Mouse (Mus musculus) liver, embryonic 12.5 days (tissue): Measurements from ENCODE around the gene Lrrtm3. TPM values are rescaled to one million over a fixed set of nuclear protein-coding genes. Genes with fewer than 3 reads are reported as not detected.

Experiments
- ATAC-seq: fragments of 200-750 bp; cut with Nextera tagmentation; 2 replicates; pipeline ENCODE4 v1.8.0; 2017; ENCODE audit warnings: moderate number of reproducible peaks, mild to moderate bottlenecking, moderate library complexity
- H3K27ac ChIP-seq: fragments of 300-500 bp; sonication (generic); 2 replicates; pipeline ENCODE4 v1.5.1; 2016; ENCODE audit warnings: mild to moderate bottlenecking
- H3K27me3 ChIP-seq: fragments of 300-500 bp; sonication (generic); replicated peaks from 2 replicates; pipeline ENCODE4 v1.6.1; 2016; ENCODE audit warnings: mild to moderate bottlenecking, moderate library complexity
- H3K36me3 ChIP-seq: fragments of 300-500 bp; sonication (generic); 2 replicates; pipeline ENCODE4 v1.6.1; 2016; ENCODE audit warnings: mild to moderate bottlenecking, moderate library complexity
- H3K4me1 ChIP-seq: fragments of 300-500 bp; sonication (generic); 2 replicates; pipeline ENCODE4 v1.6.1; 2016
- H3K4me2 ChIP-seq: fragments of 300-500 bp; sonication (generic); 2 replicates; pipeline ENCODE4 v1.6.1; 2016; ENCODE audit warnings: mild to moderate bottlenecking, moderate library complexity
- H3K4me3 ChIP-seq: fragments of 300-500 bp; sonication (generic); 2 replicates; pipeline ENCODE4 v1.5.1; 2016; ENCODE audit warnings: mild to moderate bottlenecking, moderate library complexity
- H3K9ac ChIP-seq: fragments of 300-500 bp; sonication (generic); 2 replicates; pipeline ENCODE4 v1.6.1; 2016; ENCODE audit warnings: mild to moderate bottlenecking, moderate library complexity
- H3K9me3 ChIP-seq: fragments of 300-500 bp; sonication (generic); replicated peaks from 2 replicates; pipeline ENCODE4 v1.6.1; 2016; ENCODE audit warnings: mild to moderate bottlenecking, moderate library complexity
- WGBS: fragments of 180-500 bp; shearing (Covaris S2); methylation state at CpG from one replicate; pipeline ENCODE4 v1.1.7; 2016; ENCODE audit not compliant: insufficient replicate concordance; 5-methylcytosine and 5-hydroxymethylcytosine counted together
- polyA plus RNA-seq: library from polyadenylated mRNA; unstranded; fragments of >200 nt; fragmentation: Nextera tagmentation; extraction: Ambion mirVana; gene quantifications from 2 replicates; pipeline ENCODE4 v1.2.1, GENCODE M21; 2016

Gene Lrrtm3
- polyA plus RNA-seq, 1 experiment from 2014 or later = 0.07 TPM

DNA sequence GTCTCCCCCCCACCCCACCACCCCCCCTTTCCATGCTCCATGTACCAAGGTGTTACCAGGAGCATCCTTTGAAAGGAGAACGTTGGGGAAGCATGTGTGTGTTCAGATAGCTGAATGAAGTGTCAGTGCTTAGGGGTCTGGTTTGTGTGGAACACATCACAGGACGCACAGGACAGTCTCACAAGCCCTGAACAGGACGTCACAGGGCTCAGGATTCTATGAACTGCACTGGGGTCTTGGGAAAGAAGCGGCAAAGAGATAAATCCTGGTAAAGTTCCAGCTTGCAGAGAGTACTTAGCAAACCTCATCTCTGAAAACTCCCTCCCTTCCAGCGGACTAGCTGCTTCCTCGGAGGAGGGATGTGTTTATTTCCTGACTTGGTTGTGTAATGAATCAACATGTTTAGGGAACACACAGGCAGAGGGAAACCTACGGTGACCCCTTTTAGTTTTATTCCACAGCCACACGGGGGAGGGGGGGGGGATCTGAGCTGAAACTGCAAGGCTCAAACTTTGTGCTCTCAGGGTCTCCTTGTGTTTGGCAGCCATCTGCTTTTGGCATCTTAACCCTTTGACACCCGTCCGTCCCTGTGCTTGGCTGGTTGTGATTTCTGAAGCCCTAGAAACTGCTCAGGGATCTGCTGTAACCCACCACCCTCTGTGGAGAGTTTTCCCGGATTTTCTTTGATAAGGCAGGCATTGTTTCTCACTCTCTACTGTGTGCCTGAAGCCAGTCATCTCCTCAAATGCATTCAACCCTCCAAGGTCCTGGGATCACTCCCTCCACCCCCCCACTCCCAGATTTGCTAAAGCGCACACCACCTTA lies 3.3 kb downstream of the Lrrtm3 start:
- WGBS = 10% methylated on average over 12 of the region's 12 CpGs
- no peak for ATAC-seq

DNA sequence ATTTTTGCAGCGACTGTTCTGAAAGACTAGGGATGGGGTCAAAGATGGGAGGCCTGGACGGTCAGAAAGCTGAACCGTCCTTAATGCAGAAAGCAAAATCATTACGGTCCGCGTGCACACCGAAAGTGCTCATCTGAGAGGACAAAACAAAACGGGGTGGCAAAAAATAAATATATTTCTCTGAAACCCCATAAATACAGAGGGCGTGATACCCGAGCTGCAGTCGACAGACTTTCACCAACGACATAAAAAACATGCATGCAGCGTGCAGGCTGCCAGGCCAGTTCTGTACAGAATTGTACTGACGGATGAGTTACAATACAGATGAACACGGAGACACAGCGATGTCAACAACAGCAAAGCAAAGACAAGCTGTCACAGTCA lies 3.9 kb downstream of the Lrrtm3 start:
- no peak overlapping the region for H3K27ac ChIP-seq
- no peak overlapping the region for H3K4me3 ChIP-seq
- H3K36me3 ChIP-seq = no peaks in the 10 kb centered on the region
- H3K9ac ChIP-seq = no peak overlapping the region
- H3K4me2 ChIP-seq = no peak overlapping the region
- WGBS = 61% methylated on average over 16 of the region's 16 CpGs
- no peaks in the 10 kb centered on the region for H3K4me1 ChIP-seq
- H3K9me3 ChIP-seq = no peaks in the 10 kb centered on the region
- H3K27me3 ChIP-seq = peaks cover 43% of the 10 kb centered on the region
- no peak for ATAC-seq

More for the DNA sequence above, 3.3 kb downstream of the Lrrtm3 start:
- Histone ChIP-seq H3K4me3 (no peak overlapping the region), H3K4me2 (no peak overlapping the region), H3K36me3 (no peaks in the 10 kb centered on the region), H3K27ac (no peak overlapping the region), H3K9ac (no peak overlapping the region), H3K9me3 (no peaks in the 10 kb centered on the region), H3K27me3 (peaks cover 43% of the 10 kb centered on the region), H3K4me1 (no peaks in the 10 kb centered on the region)

- H3K9me3 ChIP-seq = no peaks in the 10 kb centered on the region
- WGBS = 39% methylated on average over 4 of the region's 4 CpGs
- no peaks in the 10 kb centered on the region for H3K36me3 ChIP-seq
- no peaks in the 10 kb centered on the region for H3K4me1 ChIP-seq
- H3K4me3 ChIP-seq = no peak overlapping the region
- peaks cover 35% of the 10 kb centered on the region for H3K27me3 ChIP-seq
- H3K9ac ChIP-seq = no peak overlapping the region
- no peak overlapping the region for H3K27ac ChIP-seq
- no peak overlapping the region for H3K4me2 ChIP-seq
- ATAC-seq = no peak
Observed at GRCm38 (mm10) chr10:64084465-64084864, 5.6 kb downstream of the Lrrtm3 start.

DNA sequence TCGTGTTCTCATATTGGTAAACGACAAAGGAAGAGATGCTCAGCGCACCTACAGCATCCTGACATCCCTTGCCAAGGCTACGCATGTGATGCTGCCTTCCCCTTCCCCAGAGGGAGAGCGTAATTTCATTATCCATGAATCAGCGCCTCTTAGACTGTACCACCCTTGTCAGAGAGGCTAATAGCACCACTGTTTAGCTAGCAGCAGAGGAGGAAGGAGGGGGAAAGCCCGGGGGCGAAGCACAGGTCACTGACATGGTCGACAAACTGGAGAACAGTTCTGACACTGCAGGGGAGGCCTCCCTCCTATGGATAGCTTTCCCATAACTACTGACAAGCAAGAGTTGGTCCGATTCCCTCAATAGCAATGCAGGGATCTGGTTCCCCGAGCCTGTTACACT lies 6.3 kb downstream of the Lrrtm3 start:
- H3K36me3 ChIP-seq = no peaks in the 10 kb centered on the region
- 56% methylated on average over 11 of the region's 11 CpGs for WGBS
- no peak overlapping the region for H3K9ac ChIP-seq
- no peaks in the 10 kb centered on the region for H3K9me3 ChIP-seq
- no peak overlapping the region for H3K27ac ChIP-seq
- no peaks in the 10 kb centered on the region for H3K4me1 ChIP-seq
- no peak for ATAC-seq
- H3K4me2 ChIP-seq = no peak overlapping the region
- H3K27me3 ChIP-seq = peaks cover 31% of the 10 kb centered on the region
- no peak overlapping the region for H3K4me3 ChIP-seq

DNA sequence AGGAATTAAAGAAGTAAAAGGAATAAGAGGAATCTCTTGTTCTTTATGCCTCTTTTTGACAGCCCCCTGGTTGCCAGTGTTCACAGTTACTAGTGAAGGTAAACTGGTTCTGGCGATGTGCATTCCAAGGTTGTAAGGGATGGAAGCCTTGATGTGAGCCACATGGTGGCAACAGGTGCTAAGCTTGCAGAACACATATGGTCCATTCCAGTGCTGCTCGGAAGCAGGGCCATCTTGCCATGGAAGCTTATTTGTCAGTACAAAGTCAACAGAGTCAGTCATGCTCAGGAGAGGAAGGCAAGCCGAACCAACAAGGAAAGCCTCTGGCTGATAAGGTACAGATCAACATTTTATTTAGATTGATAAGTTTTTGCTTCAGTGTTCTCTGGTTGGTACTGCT lies 7.7 kb downstream of the Lrrtm3 start:
- no peak overlapping the region for H3K4me2 ChIP-seq
- H3K27ac ChIP-seq = no peak overlapping the region
- ATAC-seq = no peak
- no peaks in the 10 kb centered on the region for H3K4me1 ChIP-seq
- no peaks in the 10 kb centered on the region for H3K36me3 ChIP-seq
- H3K9ac ChIP-seq = no peak overlapping the region
- no peaks in the 10 kb centered on the region for H3K9me3 ChIP-seq
- 67% methylated on average over 3 of the region's 3 CpGs for WGBS
- H3K4me3 ChIP-seq = no peak overlapping the region
- peaks cover 16% of the 10 kb centered on the region for H3K27me3 ChIP-seq

DNA sequence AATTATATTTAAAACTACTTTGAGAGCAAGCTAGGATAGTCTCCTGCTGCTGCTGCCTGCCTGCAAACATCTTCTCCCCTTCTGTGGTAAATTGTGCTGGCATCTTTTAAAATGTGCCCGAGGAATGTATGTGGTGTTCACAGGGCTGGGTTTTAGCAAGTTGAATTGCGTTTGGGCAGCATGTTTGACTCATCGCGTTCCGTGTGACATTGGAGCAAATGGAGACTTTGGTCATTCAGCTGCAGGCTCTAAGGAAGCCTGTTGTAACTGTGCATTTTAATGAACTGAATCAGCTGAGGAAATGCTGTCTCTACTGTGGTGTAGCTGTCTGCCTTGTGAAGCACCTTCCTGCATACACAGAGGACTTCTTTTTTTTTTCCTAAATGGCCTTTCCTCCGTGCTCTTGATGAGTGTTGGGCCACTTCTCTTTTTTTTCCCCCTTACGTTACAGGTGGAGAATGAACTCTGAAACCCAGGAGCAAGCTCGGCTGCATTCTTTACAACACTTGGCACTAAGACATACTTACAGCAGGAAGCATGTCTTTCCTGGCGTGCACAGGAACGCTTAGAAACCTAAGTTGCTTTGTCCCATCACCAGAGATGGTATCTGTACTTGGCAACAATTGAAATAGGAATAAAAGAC lies 13.5 kb downstream of the Lrrtm3 start:
- no peaks in the 10 kb centered on the region for H3K9me3 ChIP-seq
- no peak overlapping the region for H3K4me2 ChIP-seq
- no peaks in the 10 kb centered on the region for H3K4me1 ChIP-seq
- ATAC-seq = no peak
- no peak overlapping the region for H3K9ac ChIP-seq
- no peak overlapping the region for H3K4me3 ChIP-seq
- WGBS = 43% methylated on average over 10 of the region's 10 CpGs
- no peak overlapping the region for H3K27ac ChIP-seq
- no peaks in the 10 kb centered on the region for H3K27me3 ChIP-seq
- no peaks in the 10 kb centered on the region for H3K36me3 ChIP-seq

DNA sequence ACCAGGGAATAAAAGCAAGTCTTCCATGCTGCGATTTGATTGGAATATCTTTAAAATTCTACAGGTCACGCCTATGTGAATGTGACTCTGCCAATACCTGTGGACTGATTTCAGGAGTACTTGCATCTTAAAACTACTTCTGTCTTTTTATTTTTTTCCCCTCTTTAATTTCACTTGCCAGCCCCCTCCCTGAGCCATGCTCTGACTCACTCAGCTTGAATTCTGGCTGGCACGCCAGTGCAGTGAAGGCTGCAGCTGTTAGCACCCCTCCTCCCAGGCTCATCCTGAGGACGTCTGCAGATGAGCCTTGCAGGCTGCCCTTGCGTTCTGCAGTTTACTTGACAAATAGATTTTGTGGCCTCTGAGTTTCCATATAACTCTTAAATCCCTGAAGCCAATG lies 14.1 kb downstream of the Lrrtm3 start:
- H3K4me2 ChIP-seq = no peak overlapping the region

DNA sequence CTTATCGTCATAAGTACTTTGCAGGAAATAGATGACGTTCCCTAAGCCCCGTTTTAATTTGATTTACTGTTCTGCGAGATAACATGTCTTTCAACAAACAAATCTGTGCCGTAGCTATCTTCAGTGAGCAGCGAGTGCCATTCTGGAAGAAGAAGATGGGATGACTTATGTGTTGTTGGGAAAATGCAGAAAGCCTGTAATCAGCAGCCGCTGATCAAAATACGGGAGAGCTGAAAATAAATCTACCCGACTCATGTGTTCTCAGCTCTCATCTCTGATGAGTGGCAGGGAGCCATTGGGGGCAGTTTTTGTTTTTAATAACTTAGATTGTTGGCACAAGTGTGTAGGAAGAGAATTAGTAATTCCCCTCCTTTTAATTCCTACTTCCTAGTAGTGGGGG lies 26.4 kb downstream of the Lrrtm3 start:
- WGBS = 69% methylated on average over 9 of the region's 9 CpGs
- Histone ChIP-seq H3K36me3 (no peaks in the 10 kb centered on the region), H3K9ac (no peak overlapping the region), H3K9me3 (no peaks in the 10 kb centered on the region), H3K4me1 (no peaks in the 10 kb centered on the region), H3K4me3 (no peak overlapping the region), H3K27ac (no peak overlapping the region), H3K27me3 (no peaks in the 10 kb centered on the region), H3K4me2 (no peak overlapping the region)
- no peak for ATAC-seq

More for the DNA sequence above, 14.1 kb downstream of the Lrrtm3 start:
- WGBS = 27% methylated on average over 5 of the region's 5 CpGs
- Histone ChIP-seq H3K9ac (no peak overlapping the region), H3K4me3 (no peak overlapping the region), H3K36me3 (no peaks in the 10 kb centered on the region), H3K27me3 (no peaks in the 10 kb centered on the region), H3K4me1 (no peaks in the 10 kb centered on the region), H3K9me3 (no peaks in the 10 kb centered on the region), H3K27ac (no peak overlapping the region)
- no peak for ATAC-seq

GRCm38 (mm10) chr10:64049946-64050345 lies 40.1 kb downstream of the Lrrtm3 start:
- 72% methylated on average over 6 of the region's 6 CpGs for WGBS
- no peak overlapping the region for H3K4me3 ChIP-seq
- no peak for ATAC-seq

DNA sequence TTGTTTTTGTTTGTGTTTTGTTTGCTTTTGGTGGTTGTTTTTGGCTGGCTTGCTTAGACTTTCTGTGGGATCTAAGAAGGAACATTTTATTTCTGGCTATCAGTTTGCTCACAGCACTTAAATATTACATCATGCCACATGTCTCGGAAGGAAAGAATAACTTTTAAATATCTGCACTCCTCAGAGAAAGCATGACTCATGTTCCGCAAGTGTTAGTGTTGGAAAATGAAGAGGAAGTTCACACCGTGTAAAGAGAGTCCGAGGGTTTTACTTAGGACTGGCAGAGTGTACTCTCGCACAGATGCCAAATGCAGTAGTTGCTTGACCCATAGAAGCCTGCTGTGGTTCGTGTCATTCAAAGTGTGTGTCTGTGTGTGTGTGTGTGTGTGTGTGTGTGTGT lies 40.9 kb downstream of the Lrrtm3 start:
- ATAC-seq = no peak
- WGBS = 69% methylated on average over 6 of the region's 6 CpGs
- no peak overlapping the region for H3K4me3 ChIP-seq

More at GRCm38 (mm10) chr10:64049946-64050345, 40.1 kb downstream of the Lrrtm3 start:
- Histone ChIP-seq H3K4me1 (no peaks in the 10 kb centered on the region), H3K9ac (no peak overlapping the region), H3K9me3 (no peaks in the 10 kb centered on the region), H3K27ac (no peak overlapping the region), H3K36me3 (no peaks in the 10 kb centered on the region), H3K4me2 (no peak overlapping the region), H3K27me3 (no peaks in the 10 kb centered on the region)

GRCm38 (mm10) chr10:64041892-64042291 lies 48.2 kb downstream of the Lrrtm3 start:
- WGBS = 70% methylated on average over 11 of the region's 11 CpGs
- Histone ChIP-seq H3K4me1 (no peaks in the 10 kb centered on the region), H3K4me2 (no peak overlapping the region), H3K9ac (no peak overlapping the region), H3K9me3 (0 out of 2 replicates have a peak, but pooled peaks cover 4% of the 10 kb centered on the region), H3K36me3 (no peaks in the 10 kb centered on the region), H3K4me3 (no peak overlapping the region), H3K27me3 (no peaks in the 10 kb centered on the region), H3K27ac (no peak overlapping the region)
- no peak for ATAC-seq

More for the DNA sequence above, 40.9 kb downstream of the Lrrtm3 start:
- Histone ChIP-seq H3K9ac (no peak overlapping the region), H3K36me3 (no peaks in the 10 kb centered on the region), H3K9me3 (no peaks in the 10 kb centered on the region), H3K4me2 (no peak overlapping the region), H3K27me3 (no peaks in the 10 kb centered on the region), H3K27ac (no peak overlapping the region), H3K4me1 (no peaks in the 10 kb centered on the region)

DNA sequence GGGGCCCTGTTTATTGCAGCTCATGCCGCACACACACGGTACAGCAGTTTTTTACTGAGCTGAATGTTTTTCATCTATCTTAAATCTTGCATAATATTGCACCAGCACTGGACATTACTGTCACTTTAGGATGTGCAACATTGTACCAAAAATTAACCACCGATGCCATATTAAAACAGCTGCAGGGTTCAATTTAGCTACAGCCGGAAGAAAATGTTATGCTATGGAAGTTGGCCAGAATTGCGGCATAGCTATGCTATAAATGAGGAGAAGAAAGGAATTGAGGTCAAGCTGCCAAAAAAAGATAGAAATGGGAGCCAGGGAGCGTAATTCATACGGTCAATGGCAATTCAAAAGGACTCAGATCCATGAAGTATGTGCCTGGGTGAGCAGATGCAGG lies 48.9 kb downstream of the Lrrtm3 start:
- no peaks in the 10 kb centered on the region for H3K4me1 ChIP-seq
- no peak for ATAC-seq
- no peak overlapping the region for H3K4me3 ChIP-seq
- 0 out of 2 replicates have a peak, but pooled peaks cover 4% of the 10 kb centered on the region for H3K9me3 ChIP-seq
- WGBS = 79% methylated on average over 7 of the region's 7 CpGs
- no peak overlapping the region for H3K4me2 ChIP-seq
- H3K9ac ChIP-seq = no peak overlapping the region
- H3K27me3 ChIP-seq = no peaks in the 10 kb centered on the region
- no peaks in the 10 kb centered on the region for H3K36me3 ChIP-seq
- H3K27ac ChIP-seq = no peak overlapping the region
